Mouse (Mus musculus) stomach, embryonic 16.5 days (tissue): ENCODE measurements around the gene Gprc5b. TPM values are rescaled to one million over a fixed set of nuclear protein-coding genes. Genes with fewer than 3 reads are reported as not detected.

Source experiments
- ATAC-seq: fragments of 200-750 bp; cut with Nextera tagmentation; 2 replicates; pipeline ENCODE4 v1.8.0; 2017; ENCODE audit warnings: moderate number of reproducible peaks, moderate TSS enrichment; ENCODE audit not compliant: insufficient read depth, low FRiP score
- H3K27ac ChIP-seq: fragments of 300-500 bp; sonication (generic); 2 replicates; pipeline ENCODE4 v1.5.1; 2014; ENCODE audit warnings: low read length
- H3K27me3 ChIP-seq: fragments of 300-500 bp; sonication (generic); 2 replicates; pipeline ENCODE4 v1.6.1; 2014; ENCODE audit warnings: low read length, control low read depth, mixed read lengths; ENCODE audit not compliant: control insufficient read depth, insufficient read depth
- H3K36me3 ChIP-seq: fragments of 300-500 bp; sonication (generic); 2 replicates; pipeline ENCODE4 v1.6.1; 2014; ENCODE audit warnings: low read length; ENCODE audit not compliant: control insufficient read depth, insufficient read depth
- H3K4me1 ChIP-seq: fragments of 300-500 bp; sonication (generic); 2 replicates; pipeline ENCODE4 v1.6.1; 2014; ENCODE audit warnings: low read length, control low read depth, mixed read lengths; ENCODE audit not compliant: control insufficient read depth, insufficient read depth
- H3K4me2 ChIP-seq: fragments of 300-500 bp; sonication (generic); 2 replicates; pipeline ENCODE4 v1.6.1; 2014; ENCODE audit warnings: low read depth, low read length, mixed read lengths
- H3K4me3 ChIP-seq: fragments of 300-500 bp; sonication (generic); replicated peaks from 2 replicates; pipeline ENCODE4 v1.5.1; 2014; ENCODE audit warnings: mild to moderate bottlenecking, low read length
- H3K9ac ChIP-seq: fragments of 300-500 bp; sonication (generic); 2 replicates; pipeline ENCODE4 v1.6.1; 2014; ENCODE audit warnings: low read length
- H3K9me3 ChIP-seq: fragments of 300-500 bp; sonication (generic); replicated peaks from 2 replicates; pipeline ENCODE4 v1.6.1; 2016; ENCODE audit warnings: low read length, control low read depth; ENCODE audit not compliant: control insufficient read depth
- WGBS: fragments of 180-500 bp; shearing (Covaris S2); extraction: QIAGEN DNeasy Blood & Tissue Kit; methylation state at CpG from one replicate; pipeline ENCODE4 v1.1.7; 2014; 5-methylcytosine and 5-hydroxymethylcytosine counted together
- polyA plus RNA-seq: library from polyadenylated mRNA; unstranded; fragments of >200 nt; fragmentation: Nextera tagmentation; extraction: Ambion mirVana; gene quantifications from 2 replicates; pipeline ENCODE4 v1.2.1, GENCODE M21; 2015

Gprc5b gene
- polyA plus RNA-seq, 1 experiment from 2014 or later, result 3.6 TPM

- Histone ChIP-seq H3K9me3 (no peaks in the 10 kb centered on the region), H3K4me3 (no peak overlapping the region), H3K4me2 (no peak overlapping the region), H3K27ac (no peak overlapping the region), H3K9ac (no peak overlapping the region), H3K4me1 (no peaks in the 10 kb centered on the region), H3K27me3 (no peaks in the 10 kb centered on the region), H3K36me3 (no peaks in the 10 kb centered on the region)
- WGBS, result 14% methylated on average over 5 of the region's 5 CpGs
- no peak for ATAC-seq
Observed at GRCm38 (mm10) chr7:119010854-119011529, 16.0 kb upstream of the Gprc5b start.

GRCm38 (mm10) chr7:119002501-119002900 is 7.5 kb upstream of the Gprc5b start:
- no peak overlapping the region for H3K9ac ChIP-seq
- WGBS, result 57% methylated on average over 2 of the region's 2 CpGs
- no peak overlapping the region for H3K4me2 ChIP-seq
- no peak for ATAC-seq
- no peak overlapping the region for H3K27ac ChIP-seq
- H3K4me3 ChIP-seq, result no peak overlapping the region
- H3K36me3 ChIP-seq, result no peaks in the 10 kb centered on the region
- no peaks in the 10 kb centered on the region for H3K9me3 ChIP-seq
- H3K27me3 ChIP-seq, result no peaks in the 10 kb centered on the region
- H3K4me1 ChIP-seq, result no peaks in the 10 kb centered on the region

- Histone ChIP-seq H3K4me2 (no peak overlapping the region), H3K27ac (no peak overlapping the region), H3K27me3 (no peaks in the 10 kb centered on the region), H3K9ac (no peak overlapping the region), H3K36me3 (no peaks in the 10 kb centered on the region), H3K9me3 (no peaks in the 10 kb centered on the region), H3K4me1 (no peaks in the 10 kb centered on the region), H3K4me3 (no peak overlapping the region)
- 75% methylated on average over 2 of the region's 2 CpGs for WGBS
- no peak for ATAC-seq
Observed at GRCm38 (mm10) chr7:119001965-119002364, 7.0 kb upstream of the Gprc5b start.

- WGBS, result 71% methylated on average over 2 of the region's 2 CpGs
- no peaks in the 10 kb centered on the region for H3K36me3 ChIP-seq
- no peak overlapping the region for H3K27ac ChIP-seq
- ATAC-seq, result no peak
- H3K4me1 ChIP-seq, result peaks cover 8% of the 10 kb centered on the region; the same call in 1 of the 2 replicates
- H3K4me2 ChIP-seq, result no peak overlapping the region
- H3K9me3 ChIP-seq, result no peaks in the 10 kb centered on the region
- no peaks in the 10 kb centered on the region for H3K27me3 ChIP-seq
- H3K9ac ChIP-seq, result no peak overlapping the region
- no peak overlapping the region for H3K4me3 ChIP-seq
Observed at GRCm38 (mm10) chr7:118999857-119000256, 4.8 kb upstream of the Gprc5b start.

GRCm38 (mm10) chr7:118996137-118996837 is 1.3 kb upstream of the Gprc5b start:
- no peak overlapping the region for H3K4me3 ChIP-seq

GRCm38 (mm10) chr7:118995671-118996070 is 660 bp upstream of the Gprc5b start:
- no peaks in the 10 kb centered on the region for H3K36me3 ChIP-seq
- peak overlapping the region; percentile 86 for H3K4me2 ChIP-seq
- peak; percentile 9 for ATAC-seq

More at GRCm38 (mm10) chr7:118996137-118996837, 1.3 kb upstream of the Gprc5b start:
- H3K4me1 ChIP-seq, result peaks cover 19% of the 10 kb centered on the region
- no peak overlapping the region for H3K27ac ChIP-seq
- ATAC-seq, result peak; percentile 27
- no peak overlapping the region for H3K9ac ChIP-seq
- H3K9me3 ChIP-seq, result no peaks in the 10 kb centered on the region
- H3K4me2 ChIP-seq, result peak overlapping the region; percentile 86
- WGBS, result 6% methylated on average over 13 of the region's 13 CpGs
- H3K36me3 ChIP-seq, result no peaks in the 10 kb centered on the region
- H3K27me3 ChIP-seq, result no peaks in the 10 kb centered on the region

GRCm38 (mm10) chr7:118994231-118994842 is 674 bp downstream of the Gprc5b start:
- H3K36me3 ChIP-seq, result no peaks in the 10 kb centered on the region
- H3K27ac ChIP-seq, result no peak overlapping the region
- peaks cover 19% of the 10 kb centered on the region for H3K4me1 ChIP-seq
- peak overlapping the region; percentile 72 for H3K9ac ChIP-seq
- H3K4me3 ChIP-seq, result peak overlapping the region; percentile 60
- H3K27me3 ChIP-seq, result no peaks in the 10 kb centered on the region
- peak overlapping the region; percentile 86 for H3K4me2 ChIP-seq
- WGBS, result 2% methylated on average over 21 of the region's 21 CpGs
- ATAC-seq, result peak; percentile 12; the same call in 1 of the 2 replicates
- H3K9me3 ChIP-seq, result no peaks in the 10 kb centered on the region

More at GRCm38 (mm10) chr7:118995671-118996070, 660 bp upstream of the Gprc5b start:
- H3K27me3 ChIP-seq, result no peaks in the 10 kb centered on the region
- no peak overlapping the region for H3K27ac ChIP-seq
- no peaks in the 10 kb centered on the region for H3K9me3 ChIP-seq
- peak overlapping the region; percentile 49; the same call in 1 of the 2 replicates for H3K9ac ChIP-seq
- 10% methylated on average over 14 of the region's 14 CpGs for WGBS
- H3K4me1 ChIP-seq, result peaks cover 19% of the 10 kb centered on the region
- H3K4me3 ChIP-seq, result peak overlapping the region; percentile 60

- Histone ChIP-seq H3K36me3 (no peaks in the 10 kb centered on the region), H3K27me3 (no peaks in the 10 kb centered on the region), H3K4me1 (peaks cover 19% of the 10 kb centered on the region), H3K9me3 (no peaks in the 10 kb centered on the region), H3K27ac (no peak overlapping the region), H3K9ac (peak overlapping the region; percentile 72), H3K4me2 (peak overlapping the region; percentile 86), H3K4me3 (peak overlapping the region; percentile 60)
- no peak for ATAC-seq
- WGBS, result 8% methylated on average over 26 of the region's 26 CpGs
Observed at GRCm38 (mm10) chr7:118993597-118994230, 1.3 kb downstream of the Gprc5b start.
